Mouse (Mus musculus) granulocyte monocyte progenitor cell, adult 5-6 weeks (primary cell): ENCODE measurements around the gene Akap1. TPM values are rescaled to one million over a fixed set of nuclear protein-coding genes. Genes with fewer than 3 reads are reported as not detected.
A peak's percentile ranks its signal among the peaks of the same experiment; 100 is the strongest.

Experiments
- ATAC-seq: replicated peaks from 2 replicates; pipeline ENCODE4 v1.8.0; 2016; ENCODE audit warnings: mild to moderate bottlenecking, moderate TSS enrichment, inconsistent platforms; ENCODE audit not compliant: poor library complexity, severe bottlenecking
- total RNA-seq, 2 experiments: library from RNA; stranded (forward) in 1 of 2; stranded (reverse) in 1 of 2; fragments of 200-712, 200-1000 nt in 1 of 2; fragments of >200 nt in 1 of 2; fragmentation: Nextera tagmentation in 1 of 2; gene quantifications; 2 replicates each; pipeline ENCODE4 v1.2.3; 2014 to 2017

The Akap1 gene
- total RNA-seq, 2 experiments from 2014 or later = 12.7 to 15.9 TPM

GRCm38 (mm10) chr11:88884376-88885065 is 20.1 kb upstream of the Akap1 start:
- ATAC-seq = no peak

GRCm38 (mm10) chr11:88878011-88878410 is 13.6 kb upstream of the Akap1 start:
- no peak for ATAC-seq

GRCm38 (mm10) chr11:88873667-88874030 is 9.3 kb upstream of the Akap1 start:
- ATAC-seq = peak; percentile 9; the same call in 1 of the 2 replicates

- no peak for ATAC-seq
Measured at GRCm38 (mm10) chr11:88873027-88873666, 8.8 kb upstream of the Akap1 start.

GRCm38 (mm10) chr11:88869443-88869842 is 5.1 kb upstream of the Akap1 start:
- peak; percentile 44 for ATAC-seq

- ATAC-seq = peak; percentile 15
Measured at GRCm38 (mm10) chr11:88863904-88864457, 405 bp downstream of the Akap1 start.

- no peak for ATAC-seq
Measured at GRCm38 (mm10) chr11:88863071-88863903, 1.1 kb downstream of the Akap1 start.

GRCm38 (mm10) chr11:88862355-88862754 is 2.0 kb downstream of the Akap1 start:
- no peak for ATAC-seq

- no peak for ATAC-seq
Measured at GRCm38 (mm10) chr11:88861060-88861459, 3.3 kb downstream of the Akap1 start.

GRCm38 (mm10) chr11:88860641-88861040 is 3.7 kb downstream of the Akap1 start:
- ATAC-seq = no peak

- no peak for ATAC-seq
Measured at GRCm38 (mm10) chr11:88857311-88858005, 6.9 kb downstream of the Akap1 start.

GRCm38 (mm10) chr11:88856383-88856782 is 8.0 kb downstream of the Akap1 start:
- no peak for ATAC-seq

GRCm38 (mm10) chr11:88855795-88856194 is 8.6 kb downstream of the Akap1 start:
- ATAC-seq = no peak

- no peak for ATAC-seq
Measured at GRCm38 (mm10) chr11:88853588-88853987, 10.8 kb downstream of the Akap1 start.

GRCm38 (mm10) chr11:88852806-88853205 is 11.6 kb downstream of the Akap1 start:
- no peak for ATAC-seq

GRCm38 (mm10) chr11:88851049-88851825 is 13.1 kb downstream of the Akap1 start:
- no peak for ATAC-seq

- ATAC-seq = peak; percentile 53; the same call in 1 of the 2 replicates
Measured at GRCm38 (mm10) chr11:88849732-88850131, 14.7 kb downstream of the Akap1 start.

GRCm38 (mm10) chr11:88849284-88849683 is 15.1 kb downstream of the Akap1 start:
- ATAC-seq = no peak

GRCm38 (mm10) chr11:88848590-88848989 is 15.8 kb downstream of the Akap1 start:
- ATAC-seq = peak; percentile 59
